Mouse (Mus musculus) myocyte (in vitro differentiated cells): ENCODE data around the gene Klhl9.
"Not testable (repeated sequence)": the region's sequence is repeated elsewhere in the genome, so short reads cannot be mapped to it uniquely, and the experiment has no call there.

Experiments
- E2F4 ChIP-seq: IDR thresholded peaks from one replicate; pipeline ENCODE4 v1.6.1; 2011; ENCODE audit warnings: mild to moderate bottlenecking, control low read depth, moderate library complexity; ENCODE audit not compliant: insufficient read depth
- MAX ChIP-seq: IDR thresholded peaks from one replicate; pipeline ENCODE4 v1.6.1; 2011; ENCODE audit warnings: low read depth, mild to moderate bottlenecking, control low read depth
- MYOD1 ChIP-seq, 3 experiments: IDR thresholded peaks; one replicate each; pipeline ENCODE4 v1.6.1; 2011; ENCODE audit warnings: control low read depth in 2 of 3, low read depth in 2 of 3, mild to moderate bottlenecking in 2 of 3, moderate library complexity in 1 of 3; ENCODE audit not compliant: insufficient read length in 2 of 3, control insufficient read depth in 1 of 3
- MYOG ChIP-seq, 3 experiments: IDR thresholded peaks; one replicate each; pipeline ENCODE4 v1.6.1; 2011; ENCODE audit warnings: control low read depth in 2 of 3, low read depth in 2 of 3, mild to moderate bottlenecking in 2 of 3; ENCODE audit not compliant: insufficient read length in 2 of 3, control insufficient read depth in 1 of 3, insufficient read depth in 1 of 3
- POLR2A ChIP-seq: IDR thresholded peaks from one replicate; pipeline ENCODE4 v1.6.1; 2011; ENCODE audit warnings: low read depth, mild to moderate bottlenecking, control low read depth, moderate library complexity; ENCODE audit not compliant: insufficient read length
- POLR2AphosphoS2 ChIP-seq: IDR thresholded peaks from one replicate; pipeline ENCODE4 v1.6.1; 2011; ENCODE audit warnings: low read depth, control low read depth; ENCODE audit not compliant: insufficient read length
- REST ChIP-seq: IDR thresholded peaks from one replicate; pipeline ENCODE4 v1.6.1; 2011; ENCODE audit warnings: mild to moderate bottlenecking, control low read depth, moderate library complexity; ENCODE audit not compliant: insufficient read depth, insufficient read length
- SRF ChIP-seq: IDR thresholded peaks from one replicate; pipeline ENCODE4 v1.6.1; 2011; ENCODE audit warnings: low read depth; ENCODE audit not compliant: control insufficient read depth, insufficient read length
- TCF12 ChIP-seq: IDR thresholded peaks from one replicate; pipeline ENCODE4 v1.6.1; 2011; ENCODE audit warnings: mild to moderate bottlenecking, control low read depth; ENCODE audit not compliant: poor library complexity, insufficient read depth, severe bottlenecking
- TCF3 ChIP-seq: IDR thresholded peaks from one replicate; pipeline ENCODE4 v1.6.1; 2011; ENCODE audit warnings: low read depth, control low read depth; ENCODE audit not compliant: insufficient read length
- USF1 ChIP-seq: IDR thresholded peaks from one replicate; pipeline ENCODE4 v1.6.1; 2011; ENCODE audit warnings: low read depth, mild to moderate bottlenecking, control low read depth, moderate library complexity

DNA sequence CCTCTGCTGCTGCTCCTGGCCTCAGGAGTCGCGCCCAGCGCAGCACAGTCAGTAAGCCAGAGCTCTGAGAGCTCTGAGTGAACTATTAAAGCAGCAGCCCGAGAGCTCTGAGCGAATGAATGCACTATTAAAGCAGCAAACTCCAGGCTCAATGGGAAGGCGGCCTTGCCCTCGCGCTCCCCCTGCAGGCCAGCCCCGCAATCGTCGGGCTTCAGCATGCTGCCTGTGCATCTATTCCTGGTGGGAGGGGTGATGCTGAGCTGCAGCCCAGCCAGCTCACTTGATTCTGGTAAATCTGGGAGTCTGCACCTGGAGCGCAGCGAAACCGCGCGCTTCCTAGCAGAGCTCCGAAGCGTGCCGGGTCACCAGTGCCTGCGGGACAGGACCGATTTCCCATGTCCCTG lies 35.4 kb upstream of the Klhl9 start:
- not testable (repeated sequence) for TF ChIP-seq POLR2AphosphoS2; TCF12; E2F4; POLR2A; MYOG (IDR thresholded peaks at IDR 0.05; ENCODE audit: control insufficient read depth in 1 of 3, insufficient read depth in 1 of 3, insufficient read length in 2 of 3, low read depth in 2 of 3); USF1; TCF3; MAX; MYOD1 (IDR thresholded peaks at IDR 0.05; ENCODE audit: control insufficient read depth in 1 of 3, insufficient read length in 2 of 3, low read depth in 2 of 3); SRF; REST
